Mouse (Mus musculus) layer of hippocampus, postnatal 36 days (tissue): ENCODE results near the gene Tpcn2. TPM values are rescaled to one million over a fixed set of nuclear protein-coding genes. Genes with fewer than 3 reads are reported as not detected.
A peak's percentile ranks its signal among the peaks of the same experiment; 100 is the strongest.

Experiments
- DNase-seq, 2 experiments: peaks; one replicate each; pipeline ENCODE4 v3.0.0; 2022
- total RNA-seq, 2 experiments: library from RNA; stranded (reverse); gene quantifications; 2 replicates each; pipeline ENCODE4 v1.2.3; 2021

Tpcn2 gene
- total RNA-seq, 2 experiments from 2014 or later, result 6.1 to 8.5 TPM

GRCm38 (mm10) chr7:145198223-145198714, 85.5 kb downstream of the Tpcn2 start:
- DNase-seq, result peak; percentile 60 to 71

GRCm38 (mm10) chr7:145197711-145198110, 86.1 kb downstream of the Tpcn2 start:
- DNase-seq, result peak in 1 of 2 experiments; percentile 21

GRCm38 (mm10) chr7:145197042-145197441, 86.8 kb downstream of the Tpcn2 start:
- peak; percentile 81 to 83 for DNase-seq

GRCm38 (mm10) chr7:145196340-145196739, 87.5 kb downstream of the Tpcn2 start:
- DNase-seq, result no peak

- no peak for DNase-seq
These were observed 88.5 kb downstream of the Tpcn2 start for GRCm38 (mm10) chr7:145195186-145195927.

- DNase-seq, result peak; percentile 44 to 50
These were observed 89.2 kb downstream of the Tpcn2 start for GRCm38 (mm10) chr7:145194455-145195161.

GRCm38 (mm10) chr7:145192836-145193235, 91.0 kb downstream of the Tpcn2 start:
- DNase-seq, result no peak

GRCm38 (mm10) chr7:145190520-145190919, 93.3 kb downstream of the Tpcn2 start:
- no peak for DNase-seq

GRCm38 (mm10) chr7:145189342-145189741, 94.5 kb downstream of the Tpcn2 start:
- no peak for DNase-seq

- DNase-seq, result no peak
These were observed 96.0 kb downstream of the Tpcn2 start for GRCm38 (mm10) chr7:145187802-145188201.

- DNase-seq, result no peak
These were observed 101.4 kb downstream of the Tpcn2 start for GRCm38 (mm10) chr7:145182388-145182787.

GRCm38 (mm10) chr7:145181376-145182034, 102.3 kb downstream of the Tpcn2 start:
- no peak for DNase-seq

GRCm38 (mm10) chr7:145179691-145180091, 104.1 kb downstream of the Tpcn2 start:
- no peak for DNase-seq

- DNase-seq, result no peak
These were observed 106.8 kb downstream of the Tpcn2 start for GRCm38 (mm10) chr7:145176750-145177589.

GRCm38 (mm10) chr7:145173563-145173962, 110.2 kb downstream of the Tpcn2 start:
- DNase-seq, result no peak

GRCm38 (mm10) chr7:145173116-145173515, 110.7 kb downstream of the Tpcn2 start:
- peak in 1 of 2 experiments; percentile 7 for DNase-seq

- DNase-seq, result no peak
These were observed 114.1 kb downstream of the Tpcn2 start for GRCm38 (mm10) chr7:145169703-145170102.

- no peak for DNase-seq
These were observed 124.2 kb downstream of the Tpcn2 start for GRCm38 (mm10) chr7:145159283-145160240.

- peak; percentile 23 to 30 for DNase-seq
These were observed 128.1 kb downstream of the Tpcn2 start for GRCm38 (mm10) chr7:145155666-145156065.

GRCm38 (mm10) chr7:145154066-145154465, 129.7 kb downstream of the Tpcn2 start:
- no peak for DNase-seq

GRCm38 (mm10) chr7:145151845-145152244, 132.0 kb downstream of the Tpcn2 start:
- no peak for DNase-seq
